Mouse (Mus musculus) heart, postnatal 0 days (tissue): ENCODE results near the gene Gm4871.
A peak's percentile ranks its signal among the peaks of the same experiment; 100 is the strongest.

Experiments
- CTCF ChIP-seq: IDR thresholded peaks from 2 replicates; pipeline ENCODE4 v1.5.1; 2016; ENCODE audit warnings: antibody characterized with exemption, control low read depth, low read depth
- EP300 ChIP-seq: IDR thresholded peaks from 2 replicates; pipeline ENCODE4 v1.6.1; 2016; ENCODE audit warnings: antibody characterized with exemption, low read depth

GRCm38 (mm10) chr5:145041628-145042027 lies 9.1 kb upstream of the Gm4871 start:
- peak; percentile 25; the same call in 1 of the 2 replicates for TF ChIP-seq CTCF
- TF ChIP-seq EP300 = no peak
